22 mouse cellular contexts compared by ENCODE assay signal in genomic region chr4:82992042-82992441, GRCm38 (mm10).
DNase-seq lines count a peak whose midpoint lies in the region; ATAC-seq and TF ChIP-seq lines count a peak whose summit lies in the region.
"Had no signal": no experiment of that assay in that cellular context is flagged by ENCODE, and none has a peak within 500 bp of the region (broad histone marks: within the 10 kb centered on the region; RNA-seq: fewer than 3 reads in every experiment).

No protein-coding gene starts in this region.

- H3K9me3 ChIP-seq in forebrain, embryonic 13.5 days (replicated peaks), result no peaks in the 10 kb centered on the region
- H3K9me3 ChIP-seq in forebrain, embryonic 11.5 days (ENCODE audit: control insufficient read depth, low read length), result no peaks in the 10 kb centered on the region
- H3K9me3 ChIP-seq in midbrain, embryonic 15.5 days, result no peaks in the 10 kb centered on the region
- H3K9me3 ChIP-seq in midbrain, embryonic 14.5 days (ENCODE audit: control insufficient read depth, low read length), result no peaks in the 10 kb centered on the region
- H3K9me3 ChIP-seq: heart, embryonic 12.5 days; heart, embryonic 15.5 days; hindbrain, embryonic 10.5 days; hindbrain, embryonic 13.5 days had no signal

- ATAC-seq in forebrain, embryonic 13.5 days, result 0 out of 2 replicates have a peak, but pooled peaks have one; percentile 10
- no peak for ATAC-seq in forebrain, embryonic 11.5 days (replicated peaks; ENCODE audit: low FRiP score)
- no peak for ATAC-seq in midbrain, embryonic 15.5 days (replicated peaks)
- ATAC-seq in midbrain, embryonic 14.5 days (ENCODE audit: low FRiP score, low TSS enrichment), result no peak
- ATAC-seq: activated CD4-positive, CD25-positive, alpha-beta regulatory T cell, adult 4 months; hindbrain, embryonic 16.5 days had no signal

- no peaks in the 10 kb centered on the region for H3K27me3 ChIP-seq in forebrain, embryonic 13.5 days
- no peaks in the 10 kb centered on the region for H3K27me3 ChIP-seq in forebrain, embryonic 11.5 days (ENCODE audit: control insufficient read depth, insufficient read depth, low read length)
- no peaks in the 10 kb centered on the region for H3K27me3 ChIP-seq in midbrain, embryonic 15.5 days (replicated peaks)
- H3K27me3 ChIP-seq in midbrain, embryonic 14.5 days (ENCODE audit: control insufficient read depth, insufficient read depth, low read length), result no peaks in the 10 kb centered on the region
- H3K27me3 ChIP-seq: heart, embryonic 12.5 days; heart, embryonic 15.5 days; hindbrain, embryonic 13.5 days had no signal

- no peaks in the 10 kb centered on the region for H3K36me3 ChIP-seq in forebrain, embryonic 13.5 days (ENCODE audit: poor library complexity, severe bottlenecking)
- no peaks in the 10 kb centered on the region for H3K36me3 ChIP-seq in forebrain, embryonic 11.5 days (ENCODE audit: control insufficient read depth, insufficient read depth, low read length)
- H3K36me3 ChIP-seq in midbrain, embryonic 15.5 days (replicated peaks), result no peaks in the 10 kb centered on the region
- H3K36me3 ChIP-seq in midbrain, embryonic 14.5 days (ENCODE audit: control insufficient read depth, insufficient read depth, low read length), result no peaks in the 10 kb centered on the region
- H3K36me3 ChIP-seq: heart, embryonic 15.5 days; hindbrain, embryonic 13.5 days had no signal

- no peak overlapping the region for H3K4me3 ChIP-seq in forebrain, embryonic 13.5 days
- H3K4me3 ChIP-seq in forebrain, embryonic 11.5 days (ENCODE audit: low read depth, low read length), result no peak overlapping the region
- H3K4me3 ChIP-seq in layer of hippocampus, adult 2 months, result no peak overlapping the region
- no peak overlapping the region for H3K4me3 ChIP-seq in midbrain, embryonic 15.5 days
- H3K4me3 ChIP-seq in midbrain, embryonic 14.5 days (replicated peaks; ENCODE audit: low read depth, low read length), result no peak overlapping the region
- H3K4me3 ChIP-seq: heart, embryonic 12.5 days; heart, embryonic 15.5 days; hindbrain, embryonic 10.5 days; hindbrain, embryonic 13.5 days had no signal

- H3K4me2 ChIP-seq in forebrain, embryonic 13.5 days, result no peak overlapping the region
- H3K4me2 ChIP-seq in forebrain, embryonic 11.5 days (ENCODE audit: low read depth, low read length, severe bottlenecking), result no peak overlapping the region
- H3K4me2 ChIP-seq in midbrain, embryonic 15.5 days, result no peak overlapping the region
- no peak overlapping the region for H3K4me2 ChIP-seq in midbrain, embryonic 14.5 days (ENCODE audit: low read length)
- H3K4me2 ChIP-seq: heart, embryonic 12.5 days; heart, embryonic 15.5 days; hindbrain, embryonic 13.5 days had no signal

- no peak for DNase-seq in forebrain, embryonic 11.5 days (ENCODE audit: low spot score)
- DNase-seq in layer of hippocampus, adult 2 months (ENCODE audit: low spot score in 2 of 2), result peak; percentile 24 to 38
- DNase-seq in layer of hippocampus, postnatal 10 days (ENCODE audit: low spot score in 2 of 2), result no peak
- DNase-seq in midbrain, embryonic 14.5 days, result no peak
- DNase-seq in natural killer cell, adult 2 months (ENCODE audit: low spot score in 2 of 2), result no peak
- DNase-seq: adrenal gland, adult 8-10 months; adrenal gland, postnatal 25 days; cerebellum, adult 18-20 months; cerebellum, adult 9-10 months; cerebellum, postnatal 14 days; gastrocnemius, postnatal 25 days; heart, adult 18-20 months; heart, postnatal 10 days; heart, postnatal 36 days had no signal

- no peak for TF ChIP-seq CTCF in layer of hippocampus, adult 2 months (conservative IDR thresholded peaks at IDR 0.05)

- no peak overlapping the region for H3K9ac ChIP-seq in forebrain, embryonic 13.5 days
- H3K9ac ChIP-seq in forebrain, embryonic 11.5 days (ENCODE audit: low read length), result no peak overlapping the region
- H3K9ac ChIP-seq in midbrain, embryonic 15.5 days, result no peak overlapping the region
- H3K9ac ChIP-seq in midbrain, embryonic 14.5 days (replicated peaks; ENCODE audit: low read length), result no peak overlapping the region
- H3K9ac ChIP-seq: heart, embryonic 12.5 days; heart, embryonic 15.5 days; hindbrain, embryonic 13.5 days had no signal

- peaks cover 13% of the 10 kb centered on the region; the same call in 1 of the 2 replicates for H3K4me1 ChIP-seq in forebrain, embryonic 13.5 days
- H3K4me1 ChIP-seq in forebrain, embryonic 11.5 days (replicated peaks; ENCODE audit: control insufficient read depth, insufficient read depth, low read length), result no peaks in the 10 kb centered on the region
- 0 out of 2 replicates have a peak, but pooled peaks cover 3% of the 10 kb centered on the region for H3K4me1 ChIP-seq in midbrain, embryonic 15.5 days
- no peaks in the 10 kb centered on the region for H3K4me1 ChIP-seq in midbrain, embryonic 14.5 days (ENCODE audit: control insufficient read depth, insufficient read depth, low read length)
- H3K4me1 ChIP-seq: heart, embryonic 12.5 days; heart, embryonic 15.5 days had no signal

- H3K27ac ChIP-seq in forebrain, embryonic 13.5 days, result no peak overlapping the region
- H3K27ac ChIP-seq in forebrain, embryonic 11.5 days (ENCODE audit: low read depth, low read length), result no peak overlapping the region
- peak overlapping the region; percentile 56 for H3K27ac ChIP-seq in layer of hippocampus, adult 2 months
- 0 out of 2 replicates have a peak overlapping the region, but pooled peaks have one; percentile 34 for H3K27ac ChIP-seq in midbrain, embryonic 15.5 days
- no peak overlapping the region for H3K27ac ChIP-seq in midbrain, embryonic 14.5 days (replicated peaks; ENCODE audit: low read depth, low read length)
- H3K27ac ChIP-seq: heart, embryonic 15.5 days; hindbrain, embryonic 10.5 days; hindbrain, embryonic 13.5 days had no signal

- WGBS in forebrain, embryonic 13.5 days, result 63% methylated on average over 3 of the region's 3 CpGs
- 84% methylated on average over 3 of the region's 3 CpGs for WGBS in forebrain, embryonic 11.5 days
- 88% methylated on average over 3 of the region's 3 CpGs for WGBS in midbrain, embryonic 15.5 days
- WGBS in midbrain, embryonic 14.5 days, result 93% methylated on average over 3 of the region's 3 CpGs

Comparison
In these comparisons a context has a peak if more than half of its experiments do, and no peak if none do; other contexts are left out.
1. H3K27ac ChIP-seq: peak in layer of hippocampus, adult 2 months (single experiment) and midbrain, embryonic 15.5 days (single experiment); none in forebrain, embryonic 13.5 days (single experiment), forebrain, embryonic 11.5 days (single experiment) and midbrain, embryonic 14.5 days (single experiment).
2. DNase-seq: peak in layer of hippocampus, adult 2 months (2 of 2); none in forebrain, embryonic 11.5 days (single experiment), layer of hippocampus, postnatal 10 days (0 of 2), midbrain, embryonic 14.5 days (single experiment) and natural killer cell, adult 2 months (0 of 2).